Mouse (Mus musculus) adrenal gland, postnatal 14 days (tissue): ENCODE measurements around the gene Clec16a. TPM values are rescaled to one million over a fixed set of nuclear protein-coding genes. Genes with fewer than 3 reads are reported as not detected.

Source experiments
- DNase-seq: peaks from one replicate; pipeline ENCODE4 v3.0.0; 2021; ENCODE audit warnings: mixed read lengths
- total RNA-seq: library from RNA; stranded (reverse); gene quantifications from 2 replicates; pipeline ENCODE4 v1.2.3, GENCODE M21; 2021

The Clec16a gene
- total RNA-seq, 1 experiment from 2014 or later: 42.8 TPM

- no peak for DNase-seq
Observed at GRCm38 (mm10) chr16:10676461-10677066, 131.4 kb downstream of the Clec16a start.

- no peak for DNase-seq
Observed at GRCm38 (mm10) chr16:10682521-10682920, 137.4 kb downstream of the Clec16a start.

- no peak for DNase-seq
Observed at GRCm38 (mm10) chr16:10683193-10684000, 138.3 kb downstream of the Clec16a start.

GRCm38 (mm10) chr16:10689748-10690318 lies 144.7 kb downstream of the Clec16a start:
- DNase-seq: no peak

- DNase-seq: no peak
Observed at GRCm38 (mm10) chr16:10690442-10690841, 145.3 kb downstream of the Clec16a start.

GRCm38 (mm10) chr16:10691705-10692104 lies 146.6 kb downstream of the Clec16a start:
- DNase-seq: no peak

GRCm38 (mm10) chr16:10692848-10693247 lies 147.7 kb downstream of the Clec16a start:
- no peak for DNase-seq

- no peak for DNase-seq
Observed at GRCm38 (mm10) chr16:10693424-10693823, 148.3 kb downstream of the Clec16a start.

GRCm38 (mm10) chr16:10694414-10694851 lies 149.3 kb downstream of the Clec16a start:
- peak; percentile 59 for DNase-seq

GRCm38 (mm10) chr16:10697861-10698659 lies 152.9 kb downstream of the Clec16a start:
- no peak for DNase-seq

GRCm38 (mm10) chr16:10699316-10699715 lies 154.2 kb downstream of the Clec16a start:
- no peak for DNase-seq

- DNase-seq: peak; percentile 25
Observed at GRCm38 (mm10) chr16:10700160-10700559, 155.0 kb downstream of the Clec16a start.

GRCm38 (mm10) chr16:10702399-10702798 lies 157.3 kb downstream of the Clec16a start:
- peak; percentile 52 for DNase-seq

GRCm38 (mm10) chr16:10703932-10704331 lies 158.8 kb downstream of the Clec16a start:
- DNase-seq: peak; percentile 67

GRCm38 (mm10) chr16:10705396-10705795 lies 160.3 kb downstream of the Clec16a start:
- DNase-seq: no peak

- DNase-seq: no peak
Observed at GRCm38 (mm10) chr16:10711524-10711923, 166.4 kb downstream of the Clec16a start.

GRCm38 (mm10) chr16:10713041-10713440 lies 167.9 kb downstream of the Clec16a start:
- DNase-seq: peak; percentile 72

- DNase-seq: peak; percentile 88
Observed at GRCm38 (mm10) chr16:10713441-10714239, 168.5 kb downstream of the Clec16a start.

GRCm38 (mm10) chr16:10715211-10715610 lies 170.1 kb downstream of the Clec16a start:
- no peak for DNase-seq

GRCm38 (mm10) chr16:10715632-10716031 lies 170.5 kb downstream of the Clec16a start:
- no peak for DNase-seq

- DNase-seq: no peak
Observed at GRCm38 (mm10) chr16:10716696-10717095, 171.6 kb downstream of the Clec16a start.

- DNase-seq: no peak
Observed at GRCm38 (mm10) chr16:10719971-10720370, 174.8 kb downstream of the Clec16a start.
